Mouse (Mus musculus) gastrocnemius, postnatal 36 days (tissue): ENCODE results near the gene Fbxw8. TPM values are rescaled to one million over a fixed set of nuclear protein-coding genes. Genes with fewer than 3 reads are reported as not detected.
A peak's percentile ranks its signal among the peaks of the same experiment; 100 is the strongest.

Experiments used
- DNase-seq, 2 experiments: peaks; one replicate each; pipeline ENCODE4 v3.0.0; 2022
- intact Hi-C: fragments of 180-260 bp; cut with DNase I; formaldehyde crosslinking; loops from one replicate; pipeline ENCODE4 v1.15.1; 2025
- total RNA-seq, 2 experiments: library from RNA; stranded (reverse); gene quantifications; 2 replicates each; pipeline ENCODE4 v1.2.3; 2021

The Fbxw8 gene
- total RNA-seq, 2 experiments from 2014 or later, result 17.8 to 19.1 TPM

DNA sequence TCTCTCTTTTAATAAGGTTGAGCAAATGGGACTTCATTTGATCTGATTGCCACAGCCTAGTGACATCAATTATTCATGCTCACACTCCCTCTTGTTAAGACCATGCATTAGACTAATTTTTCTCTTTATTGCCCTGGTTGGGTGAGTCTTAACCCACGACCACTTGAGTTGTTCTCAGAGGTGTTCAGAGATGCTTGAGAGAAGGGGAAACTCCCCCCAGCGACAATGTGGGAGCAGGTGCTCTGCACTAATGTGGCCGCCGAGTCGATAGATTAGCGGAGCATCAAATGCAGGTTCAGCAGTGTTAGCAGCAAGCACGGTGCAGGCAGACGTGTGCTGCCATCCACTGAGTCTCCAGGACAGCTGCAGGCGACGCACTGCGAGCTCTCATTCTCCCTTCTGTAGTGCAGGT lies 75.4 kb downstream of the Fbxw8 start:
- intact Hi-C loops, result loop anchor here (5.0 kb wide), 1 partner anchor 557 kb away; no protein-coding TSS in a partner anchor
- DNase-seq, result no peak

DNA sequence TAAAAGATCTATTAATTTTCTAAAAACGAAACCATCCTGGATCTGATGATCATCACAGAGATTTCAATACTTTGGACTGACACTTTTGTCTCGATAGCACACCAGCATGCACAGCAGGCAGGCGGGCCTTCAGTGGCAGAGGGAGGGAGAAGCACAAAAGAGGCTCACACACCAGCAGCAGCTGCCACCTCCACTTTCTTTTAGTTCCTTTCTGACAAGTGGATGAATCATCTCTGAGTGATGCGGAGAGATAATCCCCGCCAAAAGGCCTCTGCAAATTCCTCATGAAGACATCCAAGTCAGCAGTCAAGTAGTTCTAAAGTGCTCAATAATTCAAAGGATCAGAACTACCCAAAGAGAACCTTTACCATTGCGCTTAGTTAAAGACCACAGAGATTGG lies 75.9 kb downstream of the Fbxw8 start:
- no peak for DNase-seq
- intact Hi-C loops, result loop anchor here (5.0 kb wide), 1 partner anchor 558 kb away; no protein-coding TSS in a partner anchor

DNA sequence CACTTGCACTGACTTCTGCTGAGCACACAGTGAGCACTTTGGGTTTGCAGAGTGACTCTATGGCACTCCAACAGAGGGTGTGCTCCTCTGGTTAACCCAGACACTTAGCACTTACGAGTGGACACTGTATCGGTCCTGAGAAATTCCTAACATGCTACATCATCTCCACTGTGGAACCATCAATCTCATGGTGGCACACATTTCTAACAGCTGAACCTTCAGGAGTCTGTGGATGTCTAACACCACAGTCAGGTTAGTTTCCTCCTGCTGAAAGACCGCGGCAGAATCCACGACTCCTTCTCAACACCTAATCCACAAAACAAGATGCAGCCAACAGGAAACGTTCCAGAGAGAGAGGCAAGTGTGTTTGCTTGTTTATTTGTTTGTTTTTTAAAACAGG lies 76.7 kb downstream of the Fbxw8 start:
- DNase-seq, result no peak
- intact Hi-C loops, result loop anchor here (5.0 kb wide), 1 partner anchor 559 kb away; no protein-coding TSS in a partner anchor

- DNase-seq, result no peak
- intact Hi-C loops, result loop anchor here (5.0 kb wide), 1 partner anchor 560 kb away; no protein-coding TSS in a partner anchor
Observed at GRCm38 (mm10) chr5:118076721-118077592, 78.3 kb downstream of the Fbxw8 start.

DNA sequence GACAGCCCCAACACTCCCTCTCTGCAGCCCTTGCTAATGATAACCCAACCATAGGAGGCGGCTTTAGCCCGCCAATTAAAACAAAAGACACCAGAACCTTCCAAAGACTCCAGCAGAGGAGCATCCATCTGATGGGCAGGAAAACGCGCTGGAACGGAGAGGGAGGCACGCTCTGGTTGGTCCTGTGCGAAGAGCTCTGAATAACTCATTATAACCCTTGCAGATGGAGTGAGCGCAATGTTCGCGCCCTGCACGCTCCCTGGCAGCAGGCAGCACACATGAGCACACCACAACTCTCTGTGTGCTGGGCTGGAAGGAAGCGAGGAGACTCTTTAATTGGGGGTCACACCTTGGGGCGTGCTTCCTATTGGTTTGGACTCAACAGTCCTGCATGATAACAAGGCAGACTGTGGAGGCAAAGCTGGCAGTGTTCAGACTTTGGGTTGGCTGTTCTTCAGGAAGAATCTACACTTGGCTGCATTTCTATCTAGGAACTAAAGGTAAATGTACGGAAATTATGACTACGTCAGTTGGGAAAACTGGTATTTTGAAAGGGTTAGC lies 82.0 kb downstream of the Fbxw8 start:
- intact Hi-C loops, result no loop called here
- no peak for DNase-seq

DNA sequence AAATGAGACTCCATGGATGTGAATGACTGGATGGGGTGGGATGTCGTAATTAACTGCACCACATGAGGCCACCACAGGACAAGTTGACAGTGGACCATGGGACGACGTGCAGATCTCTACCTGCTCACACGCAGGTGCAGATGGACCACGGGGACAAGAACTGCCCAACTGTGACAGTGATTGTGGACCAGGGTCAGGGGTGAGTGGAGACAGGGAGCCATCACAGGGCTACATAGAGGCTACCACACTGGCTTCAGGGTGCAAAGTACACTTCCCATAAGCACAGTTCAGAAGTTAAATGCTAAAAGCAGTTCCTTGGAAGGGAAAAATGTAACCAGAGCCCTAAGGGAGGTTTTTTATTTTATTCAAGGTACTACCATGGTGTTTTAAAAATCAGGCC lies 83.5 kb downstream of the Fbxw8 start:
- intact Hi-C loops, result no loop called here
- no peak for DNase-seq

- intact Hi-C loops, result no loop called here
- peak in 1 of 2 experiments; percentile 52 for DNase-seq
Observed at GRCm38 (mm10) chr5:118069315-118069714, 85.9 kb downstream of the Fbxw8 start.

DNA sequence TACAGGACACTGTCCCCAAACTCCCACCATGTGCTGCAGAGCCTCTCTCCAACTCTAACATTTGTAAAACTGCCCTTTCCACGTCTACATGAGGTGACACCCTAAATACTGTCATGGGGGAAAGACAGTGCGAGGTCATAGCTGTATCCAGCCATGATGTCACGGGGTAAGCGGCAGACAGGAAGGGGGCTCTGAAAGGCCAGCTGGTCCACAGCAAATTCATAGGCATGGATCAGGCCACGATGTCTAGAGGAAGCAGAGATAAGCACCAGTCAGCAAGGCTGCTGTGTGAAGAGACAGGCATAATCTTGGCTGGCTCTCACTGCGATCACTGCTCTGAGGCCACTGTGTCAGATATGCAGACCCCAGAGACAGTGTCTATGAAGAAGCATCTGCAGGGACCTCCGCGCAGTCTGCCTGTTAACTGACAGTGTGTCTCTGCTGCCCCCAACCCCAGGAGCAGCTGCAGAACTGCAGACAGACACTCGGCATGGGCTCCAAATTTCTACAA lies 87.2 kb downstream of the Fbxw8 start:
- intact Hi-C loops, result loop anchor here (1.0 kb wide), 1 partner anchor 63 kb away; no protein-coding TSS in a partner anchor
- DNase-seq, result no peak

DNA sequence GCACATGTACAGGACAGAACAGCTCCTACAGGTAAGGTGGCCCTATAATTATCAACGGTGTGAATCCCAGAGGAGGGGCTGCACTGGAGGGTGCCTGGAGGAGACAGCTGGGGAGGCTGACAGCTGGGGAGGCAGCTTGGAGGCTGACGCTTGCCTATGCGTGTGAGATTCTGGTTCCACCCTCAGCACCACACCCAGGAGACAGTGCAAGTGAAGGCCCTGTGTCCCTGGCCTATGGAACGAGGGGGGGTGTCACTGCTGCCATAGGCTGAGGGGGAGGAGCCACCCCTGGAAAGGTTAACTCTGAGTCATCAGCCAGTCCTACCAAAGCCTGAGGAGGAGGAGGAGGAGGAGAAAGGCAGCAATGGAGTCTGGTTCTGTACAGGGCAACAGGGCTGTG lies 87.7 kb downstream of the Fbxw8 start:
- intact Hi-C loops, result no loop called here
- no peak for DNase-seq

DNA sequence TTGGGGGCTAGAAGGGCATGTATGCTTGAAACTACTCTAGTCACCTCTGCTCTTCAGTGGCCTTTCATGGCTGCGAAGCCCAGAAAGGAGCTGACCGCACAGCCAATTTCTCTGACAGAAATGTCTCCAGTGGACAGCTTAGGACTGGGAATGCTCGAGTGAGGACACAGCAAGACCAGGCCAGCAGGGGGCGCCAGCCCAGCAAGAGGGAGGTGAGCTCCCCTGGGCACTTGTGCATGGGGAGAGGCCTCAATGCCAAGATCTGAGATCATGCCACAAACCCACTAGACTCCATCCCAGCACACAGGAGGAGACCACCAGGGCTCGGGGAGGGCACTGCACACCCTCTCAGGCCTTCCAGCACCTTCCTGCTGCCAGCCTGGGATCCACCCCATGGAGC lies 88.4 kb downstream of the Fbxw8 start:
- intact Hi-C loops, result no loop called here
- DNase-seq, result peak; percentile 49 to 60

- intact Hi-C loops, result no loop called here
- DNase-seq, result no peak
Observed at GRCm38 (mm10) chr5:118065516-118066255, 89.6 kb downstream of the Fbxw8 start.

- intact Hi-C loops, result no loop called here
- DNase-seq, result no peak
Observed at GRCm38 (mm10) chr5:118064284-118064901, 90.9 kb downstream of the Fbxw8 start.

- no peak for DNase-seq
- intact Hi-C loops, result no loop called here
Observed at GRCm38 (mm10) chr5:118063181-118063621, 92.1 kb downstream of the Fbxw8 start.

GRCm38 (mm10) chr5:118061391-118061790 lies 93.9 kb downstream of the Fbxw8 start:
- intact Hi-C loops, result no loop called here

DNA sequence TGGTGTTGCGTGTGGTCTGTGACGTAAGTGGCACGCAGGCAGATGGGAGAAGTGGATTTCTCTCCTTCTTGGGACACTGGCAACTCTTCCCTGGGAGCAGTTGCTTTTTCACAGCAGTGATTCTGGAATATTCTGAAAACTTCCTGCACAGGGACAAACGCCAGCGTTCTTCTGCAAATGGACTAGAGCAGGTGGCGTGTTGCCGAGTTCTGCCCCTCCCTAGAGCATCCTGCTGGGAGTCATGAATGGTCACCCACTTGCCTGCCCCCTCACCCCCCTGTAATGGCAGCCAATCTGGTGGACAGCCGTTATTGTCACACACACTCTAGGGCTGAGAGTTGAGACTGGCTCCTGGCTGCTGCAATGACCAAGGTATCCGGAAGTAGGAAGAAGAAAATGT lies 95.6 kb downstream of the Fbxw8 start:
- intact Hi-C loops, result no loop called here
- no peak for DNase-seq

More at GRCm38 (mm10) chr5:118061391-118061790, 93.9 kb downstream of the Fbxw8 start:
- no peak for DNase-seq

GRCm38 (mm10) chr5:118058858-118059257 lies 96.4 kb downstream of the Fbxw8 start:
- intact Hi-C loops, result no loop called here
- no peak for DNase-seq

GRCm38 (mm10) chr5:118057508-118058111 lies 97.7 kb downstream of the Fbxw8 start:
- intact Hi-C loops, result no loop called here
- no peak for DNase-seq

DNA sequence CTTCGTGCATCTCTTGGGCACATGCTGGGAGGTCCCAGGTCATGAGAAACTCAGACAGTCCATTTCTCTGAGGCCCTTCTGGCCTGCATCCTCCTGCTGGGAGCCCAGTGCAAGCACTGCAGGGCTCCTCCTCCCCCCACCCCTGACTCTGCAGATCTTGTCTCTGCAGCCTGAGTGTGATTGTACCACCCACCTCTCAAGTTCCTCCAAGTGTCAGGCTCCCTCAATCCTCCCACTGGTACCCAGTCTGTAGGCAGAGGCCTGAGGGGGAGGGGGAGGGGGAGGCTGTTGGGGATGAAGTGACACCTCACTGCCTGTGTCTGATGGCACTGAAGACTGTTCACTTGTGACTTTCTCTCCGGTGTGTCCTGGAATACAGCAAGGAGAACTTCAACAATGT lies 102.1 kb downstream of the Fbxw8 start:
- intact Hi-C loops, result no loop called here
- no peak for DNase-seq

DNA sequence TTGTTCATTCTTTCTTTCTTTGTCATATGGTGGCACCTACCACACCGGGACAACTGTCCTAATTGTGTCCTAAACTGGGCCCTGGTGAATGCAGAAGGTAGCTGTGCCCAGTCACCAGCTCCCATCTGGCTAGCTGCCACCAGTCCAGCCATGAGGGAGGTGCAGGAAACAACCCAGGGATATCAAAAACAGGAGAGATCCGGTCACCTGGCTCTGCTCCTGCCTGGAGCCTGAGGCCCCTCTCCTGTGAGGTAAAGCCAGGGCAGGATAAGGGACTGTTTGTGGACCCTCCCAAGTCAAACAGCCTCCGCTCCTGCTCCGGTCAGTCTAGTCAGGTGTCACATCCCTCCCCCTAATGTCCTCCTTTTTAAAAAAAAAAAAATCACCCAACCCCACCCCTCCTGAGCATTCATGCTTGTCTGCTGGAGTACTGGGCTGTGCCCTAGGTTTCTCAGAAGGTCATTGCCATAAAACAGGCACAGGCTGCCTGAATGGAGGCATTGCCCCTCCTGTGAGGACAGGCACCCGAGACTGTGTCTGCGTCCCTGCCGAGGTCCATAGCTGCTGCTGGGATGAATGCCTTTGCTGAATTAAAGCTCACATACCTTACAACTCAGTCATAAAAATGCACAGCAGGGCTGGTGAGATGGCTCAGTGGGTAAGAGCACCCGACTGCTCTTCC lies 103.1 kb downstream of the Fbxw8 start:
- intact Hi-C loops, result no loop called here
- DNase-seq, result no peak
